Mouse (Mus musculus) CD4-positive, CD25-positive, alpha-beta regulatory T cell, adult 4 months (primary cell): ENCODE measurements around the gene Gm13889. TPM values are rescaled to one million over a fixed set of nuclear protein-coding genes. Genes with fewer than 3 reads are reported as not detected.

ENCODE experiments used
- polyA plus RNA-seq, 2 experiments: library from polyadenylated mRNA; unstranded; fragments of 100-300 nt; shearing (Covaris generic); gene quantifications; one replicate each; pipeline ENCODE4 v1.2.1; 2017

Gm13889 gene
- polyA plus RNA-seq, 2 experiments from 2014 or later: not detected

Other genes starting within 250 kb of the Gm13889 start
- 10 to 100 TPM; 16.0 to 18.3 TPM for gene Ext2, start 134.6 kb downstream of the Gm13889 start, polyA plus RNA-seq
- 10 to 100 TPM; 11.7 to 21.4 TPM for gene Accs, start 107.3 kb downstream of the Gm13889 start, polyA plus RNA-seq
- gene Accsl, start 88.0 kb downstream of the Gm13889 start, polyA plus RNA-seq: not detected
- gene Gm27027, start 39.2 kb upstream of the Gm13889 start, polyA plus RNA-seq: not detected
- gene Alkbh3, start 53.6 kb upstream of the Gm13889 start, polyA plus RNA-seq: 10 to 100 TPM; 55.1 to 70.7 TPM
- gene Hsd17b12, start 200.8 kb upstream of the Gm13889 start, polyA plus RNA-seq: 10 to 100 TPM; 67.2 to 71.4 TPM